Mouse (Mus musculus) MEL (cell line): ENCODE results near the gene 1520401A03Rik. TPM values are rescaled to one million over a fixed set of nuclear protein-coding genes. Genes with fewer than 3 reads are reported as not detected.

Source experiments
- DNase-seq: peaks from one replicate; pipeline ENCODE4 v3.0.0; 2011; ENCODE audit warnings: low read depth, low spot score
- H3K27ac ChIP-seq: 2 replicates; pipeline ENCODE4 v1.5.1; 2012; ENCODE audit warnings: low read depth, mild to moderate bottlenecking, control low read depth, low read length, moderate library complexity; ENCODE audit not compliant: control insufficient read depth
- H3K27me3 ChIP-seq, 2 experiments: fragments of 150-350 bp in 1 of 2; sonication (generic) in 1 of 2; 2 replicates each; pipeline ENCODE4 v1.6.1; 2012; ENCODE audit warnings: low read length in 2 of 2, mild to moderate bottlenecking in 2 of 2, improper control_type of control experiment in 1 of 2, moderate library complexity in 1 of 2; ENCODE audit not compliant: insufficient read depth in 2 of 2, control insufficient read depth in 1 of 2
- H3K36me3 ChIP-seq, 2 experiments: 2 replicates each; pipeline ENCODE4 v1.6.1; 2012 to 2014; ENCODE audit warnings: low read length in 2 of 2, improper control_type of control experiment in 1 of 2, inconsistent platforms in 1 of 2, mild to moderate bottlenecking in 1 of 2; ENCODE audit not compliant: insufficient read depth in 2 of 2, control insufficient read depth in 1 of 2
- H3K4me1 ChIP-seq, 2 experiments: fragments of 150-350 bp in 1 of 2; sonication (generic) in 1 of 2; 2 replicates each; pipeline ENCODE4 v1.6.1; 2012; ENCODE audit warnings: low read length in 2 of 2, improper control_type of control experiment in 1 of 2, mild to moderate bottlenecking in 1 of 2; ENCODE audit not compliant: insufficient read depth in 2 of 2, control insufficient read depth in 1 of 2
- H3K4me3 ChIP-seq, 2 experiments: fragments of 150-350 bp in 1 of 2; sonication (generic) in 1 of 2; 2 replicates each; pipeline ENCODE4 v1.5.1; 2012; ENCODE audit warnings: low read depth in 2 of 2, low read length in 2 of 2, mild to moderate bottlenecking in 2 of 2, moderate library complexity in 2 of 2, control low read depth in 1 of 2, improper control_type of control experiment in 1 of 2; ENCODE audit not compliant: control insufficient read depth in 1 of 2, insufficient read depth in 1 of 2
- H3K79me2 ChIP-seq: 2 replicates; pipeline ENCODE4 v1.6.1; 2012; ENCODE audit warnings: mild to moderate bottlenecking, low read length, moderate library complexity; ENCODE audit not compliant: control insufficient read depth, poor library complexity, insufficient read depth
- H3K9ac ChIP-seq: 2 replicates; pipeline ENCODE4 v1.6.1; 2012; ENCODE audit warnings: low read depth, mild to moderate bottlenecking, control low read depth, low read length, moderate library complexity; ENCODE audit not compliant: control insufficient read depth, poor library complexity, severe bottlenecking
- H3K9me3 ChIP-seq: fragments of 150-350 bp; sonication (generic); replicated peaks from 2 replicates; pipeline ENCODE4 v1.6.1; 2012; ENCODE audit warnings: mild to moderate bottlenecking, low read length, improper control_type of control experiment, moderate library complexity; ENCODE audit not compliant: insufficient read depth
- BHLHE40 ChIP-seq: IDR thresholded peaks from 2 replicates; pipeline ENCODE4 v1.6.1; 2012; ENCODE audit warnings: low read depth, mild to moderate bottlenecking, inconsistent platforms, low read length, improper control_type of control experiment, borderline replicate concordance
- CHD1 ChIP-seq: IDR thresholded peaks from 2 replicates; pipeline ENCODE4 v1.6.1; 2012; ENCODE audit warnings: low read depth, mild to moderate bottlenecking, inconsistent platforms, low read length, improper control_type of control experiment
- ELF1 ChIP-seq: IDR thresholded peaks from 2 replicates; pipeline ENCODE4 v1.6.1; 2014; ENCODE audit warnings: low read depth, mild to moderate bottlenecking, inconsistent platforms, low read length, improper control_type of control experiment, moderate library complexity
- EP300 ChIP-seq, 2 experiments: IDR thresholded peaks; 2 replicates each; pipeline ENCODE4 v1.6.1; 2011; ENCODE audit warnings: improper control_type of control experiment in 2 of 2, low read length in 2 of 2, low read depth in 1 of 2, mild to moderate bottlenecking in 1 of 2
- GATA1 ChIP-seq: IDR thresholded peaks from 2 replicates; pipeline ENCODE4 v1.6.1; 2011; ENCODE audit warnings: low read depth, low read length, improper control_type of control experiment
- HCFC1 ChIP-seq: IDR thresholded peaks from 2 replicates; pipeline ENCODE4 v1.6.1; 2012; ENCODE audit warnings: low read depth, mild to moderate bottlenecking, inconsistent platforms, low read length, improper control_type of control experiment, moderate library complexity
- KAT2A ChIP-seq: conservative IDR thresholded peaks from 2 replicates; pipeline ENCODE4 v1.6.1; 2012; ENCODE audit warnings: low read depth, low read length, improper control_type of control experiment, inconsistent platforms
- MAFK ChIP-seq: IDR thresholded peaks from 2 replicates; pipeline ENCODE4 v1.6.1; 2011; ENCODE audit warnings: low read depth, mild to moderate bottlenecking, low read length, improper control_type of control experiment, borderline replicate concordance
- MAX ChIP-seq: IDR thresholded peaks from 2 replicates; pipeline ENCODE4 v1.6.1; 2011; ENCODE audit warnings: low read length, improper control_type of control experiment
- MAZ ChIP-seq: IDR thresholded peaks from 2 replicates; pipeline ENCODE4 v1.6.1; 2012; ENCODE audit warnings: low read depth, mild to moderate bottlenecking, inconsistent platforms, low read length, improper control_type of control experiment
- MXI1 ChIP-seq: IDR thresholded peaks from 2 replicates; pipeline ENCODE4 v1.6.1; 2011; ENCODE audit warnings: mild to moderate bottlenecking, low read depth, low read length, improper control_type of control experiment
- MYB ChIP-seq: IDR thresholded peaks from 2 replicates; pipeline ENCODE4 v1.6.1; 2011; ENCODE audit warnings: mild to moderate bottlenecking, low read depth, low read length, improper control_type of control experiment
- MYC ChIP-seq: IDR thresholded peaks from 2 replicates; pipeline ENCODE4 v1.6.1; 2011; ENCODE audit warnings: low read depth, mild to moderate bottlenecking, low read length, improper control_type of control experiment, moderate library complexity
- POLR2A ChIP-seq, 2 experiments: IDR thresholded peaks; 2 replicates each; pipeline ENCODE4 v1.6.1; 2011 to 2012; ENCODE audit warnings: low read length in 2 of 2, mild to moderate bottlenecking in 2 of 2, control low read depth in 1 of 2, improper control_type of control experiment in 1 of 2, low read depth in 1 of 2, moderate library complexity in 1 of 2; ENCODE audit not compliant: control insufficient read depth in 1 of 2, insufficient read depth in 1 of 2, poor library complexity in 1 of 2
- POLR2AphosphoS5 ChIP-seq: IDR thresholded peaks from 2 replicates; pipeline ENCODE4 v1.6.1; 2012; ENCODE audit warnings: low read depth, borderline replicate concordance, mild to moderate bottlenecking, inconsistent platforms, low read length, moderate library complexity, mixed read lengths
- RAD21 ChIP-seq: IDR thresholded peaks from 2 replicates; pipeline ENCODE4 v1.6.1; 2011; ENCODE audit warnings: mild to moderate bottlenecking, low read depth, low read length, improper control_type of control experiment
- RCOR1 ChIP-seq: IDR thresholded peaks from 2 replicates; pipeline ENCODE4 v1.6.1; 2012; ENCODE audit warnings: low read depth, mild to moderate bottlenecking, inconsistent platforms, low read length, improper control_type of control experiment
- SMC3 ChIP-seq: IDR thresholded peaks from 2 replicates; pipeline ENCODE4 v1.6.1; 2011; ENCODE audit warnings: low read depth, low read length, improper control_type of control experiment
- TAL1 ChIP-seq: IDR thresholded peaks from 2 replicates; pipeline ENCODE4 v1.6.1; 2012; ENCODE audit warnings: mild to moderate bottlenecking, inconsistent platforms, low read length, moderate library complexity, mixed read lengths
- TBP ChIP-seq: IDR thresholded peaks from 2 replicates; pipeline ENCODE4 v1.8.0; 2011; ENCODE audit warnings: low read depth, low read length, improper control_type of control experiment
- UBTF ChIP-seq: IDR thresholded peaks from 2 replicates; pipeline ENCODE4 v1.6.1; 2012; ENCODE audit warnings: low read depth, mild to moderate bottlenecking, inconsistent platforms, low read length, improper control_type of control experiment, moderate library complexity, borderline replicate concordance; ENCODE audit not compliant: insufficient read depth
- USF1 ChIP-seq: IDR thresholded peaks from 2 replicates; pipeline ENCODE4 v1.6.1; 2014; ENCODE audit warnings: low read depth, mild to moderate bottlenecking, inconsistent platforms, low read length, improper control_type of control experiment, moderate library complexity
- USF2 ChIP-seq, 2 experiments: IDR thresholded peaks; 2 replicates each; pipeline ENCODE4 v1.6.1; 2011 to 2012; ENCODE audit warnings: improper control_type of control experiment in 2 of 2, low read length in 2 of 2, borderline replicate concordance in 1 of 2, inconsistent platforms in 1 of 2, low read depth in 1 of 2, mild to moderate bottlenecking in 1 of 2; ENCODE audit not compliant: insufficient read depth in 1 of 2
- ZC3H11A ChIP-seq: IDR thresholded peaks from 2 replicates; pipeline ENCODE4 v1.6.1; 2012; ENCODE audit warnings: low read depth, mild to moderate bottlenecking, inconsistent platforms, low read length, improper control_type of control experiment
- ZKSCAN1 ChIP-seq: IDR thresholded peaks from 2 replicates; pipeline ENCODE4 v1.6.1; 2012; ENCODE audit warnings: low read depth, mild to moderate bottlenecking, inconsistent platforms, low read length, improper control_type of control experiment, moderate library complexity
- ZMIZ1 ChIP-seq: IDR thresholded peaks from 2 replicates; pipeline ENCODE4 v1.6.1; 2012; ENCODE audit warnings: low read depth, mild to moderate bottlenecking, inconsistent platforms, low read length, improper control_type of control experiment, moderate library complexity
- polyA plus RNA-seq, 2 experiments: library from polyadenylated mRNA; stranded (reverse) in 1 of 2; unstranded in 1 of 2; fragments of >175 nt in 1 of 2; fragments of >200 nt in 1 of 2; gene quantifications; 2 replicates each; pipeline versions ENCODE4 v1.2.1 to v1.2.4; 2012; ENCODE audit warnings: low replicate concordance in 2 of 2, low read depth in 1 of 2; ENCODE audit not compliant: insufficient read length in 2 of 2, insufficient read depth in 1 of 2, missing spikeins in 1 of 2
- total RNA-seq: library from RNA; depleted of rRNA; stranded (reverse); fragments of 300-350 nt; gene quantifications from 2 replicates; pipeline ENCODE4 v1.2.3, GENCODE M21; 2012

The 1520401A03Rik gene
- total and polyA plus RNA-seq, 3 experiments: not detected

- peaks cover 4 to 21% of the 10 kb centered on the region in 2 experiments; a peak in 3 of 4 replicates for H3K4me1 ChIP-seq
- H3K36me3 ChIP-seq: peaks cover 0 to 4% of the 10 kb centered on the region in 2 experiments; a peak in 2 of 4 replicates
- no peak for DNase-seq
- TF ChIP-seq MAZ: no peak
- TF ChIP-seq KAT2A: no peak
- TF ChIP-seq HCFC1: no peak
- no peak for TF ChIP-seq MYB
- no peak for TF ChIP-seq POLR2A (IDR thresholded peaks at IDR 0.05; ENCODE audit: control insufficient read depth in 1 of 2, insufficient read depth in 1 of 2, low read depth in 1 of 2, low read length in 2 of 2, poor library complexity in 1 of 2)
- no peak for TF ChIP-seq UBTF
- no peak for TF ChIP-seq BHLHE40
- no peak for TF ChIP-seq SMC3
- no peak for TF ChIP-seq ZKSCAN1
- TF ChIP-seq EP300 (IDR thresholded peaks at IDR 0.05; ENCODE audit: low read depth in 1 of 2, low read length in 2 of 2): no peak
- TF ChIP-seq MAFK: no peak
- H3K79me2 ChIP-seq: no peaks in the 10 kb centered on the region; the same call in 1 of the 2 replicates
- H3K9me3 ChIP-seq: no peaks in the 10 kb centered on the region
- no peak overlapping the region for H3K9ac ChIP-seq
- no peak overlapping the region for H3K4me3 ChIP-seq
- no peak overlapping the region for H3K27ac ChIP-seq
- H3K27me3 ChIP-seq: no peaks in the 10 kb centered on the region
These were observed 21.5 kb upstream of the 1520401A03Rik start for GRCm38 (mm10) chr17:23744076-23744475.

DNA sequence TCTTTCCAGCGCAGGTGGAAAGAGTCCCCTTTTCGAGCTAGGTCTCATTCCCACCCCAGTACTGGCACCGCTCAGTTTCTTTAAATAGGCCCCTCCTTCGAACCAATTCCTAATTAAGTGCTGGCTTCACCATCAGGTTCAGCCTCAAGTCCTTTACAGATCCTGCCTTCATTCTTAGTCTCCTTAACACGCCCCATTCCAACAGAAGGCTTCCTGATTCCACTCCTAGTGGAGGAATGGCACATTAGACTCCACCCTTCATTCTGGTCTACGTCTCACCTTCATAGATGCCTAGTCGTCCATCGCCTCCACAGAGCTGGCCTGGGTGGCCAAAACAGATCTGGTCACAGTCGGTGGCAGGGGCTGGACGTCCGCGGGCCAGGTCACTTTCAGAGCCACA, 20.4 kb upstream of the 1520401A03Rik start:
- DNase-seq: no peak
- TF ChIP-seq KAT2A (no peak), TBP (no peak), USF2 (IDR thresholded peaks at IDR 0.05; ENCODE audit: borderline replicate concordance in 1 of 2, insufficient read depth in 1 of 2, low read depth in 1 of 2, low read length in 2 of 2) (no peak), EP300 (IDR thresholded peaks at IDR 0.05; ENCODE audit: low read depth in 1 of 2, low read length in 2 of 2) (no peak), ZMIZ1 (no peak), RCOR1 (no peak), ZC3H11A (no peak), USF1 (no peak), MAX (no peak), POLR2AphosphoS5 (no peak), MYB (no peak), GATA1 (no peak), HCFC1 (no peak), CHD1 (no peak), MXI1 (no peak), MYC (no peak), TAL1 (no peak), ELF1 (no peak), MAFK (no peak), RAD21 (no peak)

More for the DNA sequence above, 20.4 kb upstream of the 1520401A03Rik start:
- Histone ChIP-seq H3K36me3 (peaks cover 0 to 4% of the 10 kb centered on the region in 2 experiments; a peak in 2 of 4 replicates), H3K9ac (no peak overlapping the region), H3K9me3 (no peaks in the 10 kb centered on the region), H3K4me1 (peaks cover 4 to 20% of the 10 kb centered on the region in 2 experiments; a peak in 3 of 4 replicates), H3K27me3 (no peaks in the 10 kb centered on the region), H3K4me3 (no peak overlapping the region), H3K27ac (no peak overlapping the region), H3K79me2 (no peaks in the 10 kb centered on the region; the same call in 1 of the 2 replicates)
